Mouse (Mus musculus) heart, adult 2 months (tissue): Measurements from ENCODE around the gene Mrpl2.

Experiments used
- CTCF ChIP-seq: fragments of 200-600 bp; IDR thresholded peaks from 2 replicates; pipeline ENCODE4 v1.8.1; 2022; ENCODE audit warnings: antibody characterized with exemption, mild to moderate bottlenecking, moderate library complexity
- EP300 ChIP-seq: fragments of 200-500 bp; IDR thresholded peaks from 2 replicates; pipeline ENCODE4 v1.6.1; 2011; ENCODE audit warnings: low read depth, low read length, control low read depth; ENCODE audit not compliant: insufficient read depth
- POLR2A ChIP-seq: fragments of 200-500 bp; IDR thresholded peaks from 2 replicates; pipeline ENCODE4 v1.6.1; 2011; ENCODE audit warnings: mild to moderate bottlenecking, low read depth, low read length, control low read depth; ENCODE audit not compliant: insufficient read depth

DNA sequence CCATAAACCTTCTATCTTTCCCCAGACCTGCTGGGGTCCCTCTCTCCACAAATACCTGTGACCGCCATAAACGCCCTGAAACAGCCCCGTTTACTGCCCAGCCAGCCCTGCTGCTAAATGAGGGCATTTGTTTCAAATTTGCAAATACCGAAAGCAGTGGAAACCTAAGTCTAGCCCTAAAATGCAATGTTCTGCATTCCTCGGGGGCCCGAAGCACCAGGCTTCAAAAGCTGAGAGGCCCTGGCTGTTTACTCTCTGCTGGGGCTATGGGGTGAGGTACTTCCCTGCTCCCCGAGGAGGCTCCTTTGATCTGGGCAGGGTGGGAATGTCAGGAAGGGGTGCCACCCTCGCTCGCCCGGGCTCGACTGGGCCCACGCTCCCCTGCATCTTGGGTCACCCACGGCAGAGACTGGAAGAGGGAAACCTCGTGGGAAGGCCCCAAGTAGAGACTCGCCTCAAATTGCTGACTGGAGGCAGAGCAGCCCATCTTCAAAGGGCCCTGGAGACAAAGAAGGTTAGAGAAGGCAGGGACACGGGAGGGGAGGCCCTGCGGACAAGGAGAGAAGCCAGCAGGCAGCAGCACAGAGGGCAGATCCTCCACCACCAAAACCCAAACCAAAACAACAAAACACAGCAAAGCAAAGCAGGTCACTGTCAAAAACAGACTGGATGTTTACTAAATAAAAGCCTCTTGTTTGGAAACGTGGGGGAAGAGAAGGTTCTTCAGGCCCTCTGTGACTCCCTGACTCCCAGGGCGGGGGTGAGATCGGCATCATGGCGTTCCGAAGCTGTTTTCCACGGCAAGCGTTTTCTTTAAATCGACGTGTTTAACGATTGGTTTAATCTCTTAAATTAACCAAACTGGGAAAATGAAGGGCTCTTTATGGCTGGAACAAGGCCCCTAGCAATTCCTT lies 27.0 kb upstream of the Mrpl2 start:
- TF ChIP-seq POLR2A (no peak), CTCF (no peak), EP300 (no peak)
